Mouse (Mus musculus): ENCODE measurements around the gene Vmn1r84. TPM values are rescaled to one million over a fixed set of nuclear protein-coding genes. Genes with fewer than 3 reads are reported as not detected.

The Vmn1r84 gene
- total RNA-seq (2021): not detected
- long read RNA-seq, experiment 1: 0 reads
- long read RNA-seq, experiment 2: 0 reads

GRCm38 (mm10) chr7:12369173-12369572 lies at the start of gene Vmn1r84:
Gene Vmn1r84 (minus strand): TSS chr7:12369273.
- intact Hi-C loops (cut with DNase I; ENCODE audit: low total_unique reads): no loop called here
- DNase-seq: no peak

DNA sequence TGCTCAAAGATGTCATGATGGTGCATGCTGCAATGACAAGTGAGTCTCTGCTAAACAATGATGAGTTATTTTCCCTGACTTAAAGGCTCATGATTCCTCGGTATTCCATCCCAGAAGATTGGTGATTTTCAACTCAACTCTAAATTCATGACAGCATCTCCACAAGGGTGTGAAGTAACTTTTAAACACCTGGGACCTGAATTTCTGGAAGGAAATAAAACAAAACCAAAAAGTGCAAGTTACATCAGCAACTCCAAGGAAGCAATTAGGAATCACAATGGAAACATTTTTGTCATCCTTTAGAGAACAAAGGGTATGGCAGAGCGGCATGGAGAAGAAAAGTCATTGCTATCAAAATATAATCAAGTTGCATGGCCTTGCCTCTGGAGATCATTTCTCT lies 39.7 kb downstream of the Vmn1r84 start, which contains the start of gene Vmn1r83:
Vmn1r83 (minus strand) TSS at position 101 of the 400 bp plus-strand sequence.
- no peak for DNase-seq
- intact Hi-C loops (cut with DNase I; ENCODE audit: low total_unique reads): no loop called here

Small RNA genes within 50 kb of the gene (microRNA-seq; reads per million reads assigned to microRNA genes)
- gene Gm23521: 0 reads per million in 2 experiments

Other genes with a start within 250 kb of the Vmn1r84 start
- gene Vmn1r78, start 219.0 kb downstream of the Vmn1r84 start, total RNA-seq (2021): not detected
- gene Vmn1r79, start 198.0 kb downstream of the Vmn1r84 start, total RNA-seq (2021): not detected
- gene Vmn1r80, start 180.0 kb downstream of the Vmn1r84 start, total RNA-seq (2021): not detected
- gene Vmn1r81, start 101.0 kb downstream of the Vmn1r84 start, total RNA-seq (2021): not detected
- gene Vmn1r82, start 68.8 kb downstream of the Vmn1r84 start, total RNA-seq (2021): not detected
- gene Vmn1r83, start 39.8 kb downstream of the Vmn1r84 start, total RNA-seq (2021): not detected
- gene Zfp551, start 53.5 kb upstream of the Vmn1r84 start, total RNA-seq (2021): 1 to 10 TPM; 1.6 to 2.0 TPM
- 1 to 10 TPM; 5.2 to 5.5 TPM for gene Zfp606, start 109.0 kb upstream of the Vmn1r84 start, total RNA-seq (2021)
- gene 2900092C05Rik, start 143.2 kb upstream of the Vmn1r84 start, total RNA-seq (2021): not detected
- gene Vmn2r53, start 239.5 kb upstream of the Vmn1r84 start, total RNA-seq (2021): under 1 TPM in 1 of 2 experiments, not detected in 1; under 0.01 TPM